Mouse (Mus musculus) T-helper 17 cell (primary cell): ENCODE measurements around the gene Igf2r.

Experiments
- in situ Hi-C, 2 experiments: fragments of 300-600 bp; cut with MboI, MseI; formaldehyde crosslinking; loops; 1 replicate in 1 of 2; 2 replicates in 1 of 2; pipeline ENCODE4 v1.15.1; 2025; ENCODE audit warnings: high pct_unique_total_duplicates in 2 of 2

Gene Igf2r

DNA sequence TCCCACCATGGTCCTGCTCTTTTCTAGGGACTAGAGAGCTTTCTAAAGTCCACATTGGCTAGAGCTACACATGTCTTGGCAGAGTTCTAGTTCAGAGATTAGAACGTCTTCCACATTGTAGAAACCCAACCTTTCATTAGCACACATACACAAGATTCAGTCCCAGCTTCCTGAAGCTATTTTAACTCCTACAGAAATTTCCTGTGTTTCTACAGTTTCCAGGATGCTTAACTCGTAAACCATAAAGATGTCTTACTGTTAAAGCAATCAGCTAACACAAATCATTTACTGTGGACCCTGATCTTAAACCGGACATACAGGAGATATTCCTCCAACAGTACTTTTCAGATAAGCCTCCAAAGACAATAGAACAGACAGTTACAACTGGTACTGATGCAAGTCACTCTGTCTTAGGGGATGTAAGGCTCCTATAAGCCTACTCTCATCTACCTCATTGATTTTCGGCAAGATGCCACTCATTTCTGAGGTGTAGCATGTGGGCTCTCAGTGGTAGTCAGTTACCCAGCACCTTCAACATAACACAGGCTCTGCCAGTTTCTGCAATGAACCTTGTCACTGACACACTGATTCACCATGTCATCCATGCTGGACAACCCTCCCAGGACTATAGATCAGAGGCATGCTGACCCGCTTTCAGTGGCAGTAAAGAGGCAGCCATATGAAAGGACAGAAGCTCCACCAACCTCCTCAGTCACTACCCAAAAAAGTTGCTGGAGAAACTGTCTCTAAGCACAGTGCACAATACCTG is 48.2 kb downstream of the Igf2r start:
- in situ Hi-C loops, result no loop called here

DNA sequence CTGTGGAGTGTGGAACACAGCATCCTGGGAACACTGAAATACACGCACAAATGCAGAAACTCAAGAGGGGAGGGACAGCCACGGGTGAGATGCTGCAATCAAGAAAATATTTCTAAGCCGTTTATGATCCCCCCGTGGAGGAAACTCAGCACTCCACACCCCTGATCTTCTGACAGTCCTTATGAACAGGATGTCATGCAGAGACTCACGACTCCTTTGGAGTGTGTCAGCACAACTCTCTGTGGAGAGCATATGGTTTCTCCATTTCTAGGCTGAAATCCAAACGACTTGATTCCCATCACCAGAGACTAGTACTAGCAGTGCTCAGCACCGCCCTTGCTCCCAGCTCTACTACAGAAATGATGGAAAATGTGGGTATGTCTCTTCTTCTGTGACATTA is 51.2 kb downstream of the Igf2r start:
- in situ Hi-C loops, result no loop called here

DNA sequence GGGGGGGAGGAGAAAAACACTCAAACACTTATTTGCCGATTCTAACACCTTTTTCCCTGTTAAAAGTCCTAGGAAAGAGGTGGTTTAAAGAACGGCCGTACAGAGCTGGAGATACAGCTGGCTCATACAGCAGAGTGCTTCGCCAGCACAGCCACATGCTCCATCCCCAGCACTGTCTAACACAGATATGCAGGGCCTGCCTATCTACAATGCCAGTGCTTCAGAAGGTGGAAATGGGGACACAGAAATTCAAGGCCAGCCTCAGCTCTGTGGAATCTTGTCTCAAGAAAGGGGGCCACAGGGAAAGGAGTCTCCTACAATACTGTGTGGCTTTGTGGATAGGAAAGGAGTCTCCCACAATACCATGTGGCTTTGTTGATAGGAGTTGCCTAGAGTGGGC is 52.0 kb downstream of the Igf2r start:
- in situ Hi-C loops, result no loop called here

DNA sequence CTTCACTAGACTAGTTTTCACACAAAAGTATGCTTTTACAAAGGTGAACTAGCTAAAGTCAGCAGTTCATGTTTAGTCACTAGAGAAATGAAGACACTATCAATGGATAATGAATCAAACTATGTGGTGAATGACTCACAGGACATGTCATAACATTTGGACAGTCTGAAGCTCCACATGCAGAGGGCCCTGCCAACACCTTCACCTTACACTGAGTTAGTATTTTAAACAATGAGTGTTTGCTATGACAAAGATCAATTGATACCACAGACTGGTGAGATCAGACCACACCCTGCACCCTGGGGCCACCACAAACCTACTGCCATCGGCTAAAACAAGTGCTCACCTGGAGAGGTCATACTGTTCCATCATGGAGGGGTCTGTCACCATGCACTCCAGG is 54.4 kb downstream of the Igf2r start:
- in situ Hi-C loops, result no loop called here

DNA sequence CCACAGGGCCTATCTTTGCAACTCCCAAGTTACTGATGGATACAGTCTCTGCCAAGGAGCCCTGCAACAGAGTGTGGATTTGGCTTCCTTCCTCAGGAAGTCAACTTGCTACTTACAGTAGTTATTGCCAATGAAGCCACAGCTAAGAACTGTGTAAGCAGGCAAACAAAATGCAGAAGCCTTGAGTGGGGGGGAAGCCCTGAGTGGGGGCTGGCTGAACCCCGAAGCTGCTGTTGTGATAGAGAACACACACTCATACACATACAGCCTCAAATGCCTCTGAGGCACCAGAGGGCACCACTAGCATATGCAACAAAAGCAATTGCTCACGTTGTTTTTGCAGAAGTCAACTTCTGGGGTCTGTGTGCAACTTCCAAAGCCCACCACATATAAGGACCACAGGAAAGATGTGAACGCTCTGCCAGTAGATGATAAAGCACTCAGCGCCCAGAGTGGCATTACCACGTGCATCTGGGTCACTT is 55.3 kb downstream of the Igf2r start:
- in situ Hi-C loops, result no loop called here

DNA sequence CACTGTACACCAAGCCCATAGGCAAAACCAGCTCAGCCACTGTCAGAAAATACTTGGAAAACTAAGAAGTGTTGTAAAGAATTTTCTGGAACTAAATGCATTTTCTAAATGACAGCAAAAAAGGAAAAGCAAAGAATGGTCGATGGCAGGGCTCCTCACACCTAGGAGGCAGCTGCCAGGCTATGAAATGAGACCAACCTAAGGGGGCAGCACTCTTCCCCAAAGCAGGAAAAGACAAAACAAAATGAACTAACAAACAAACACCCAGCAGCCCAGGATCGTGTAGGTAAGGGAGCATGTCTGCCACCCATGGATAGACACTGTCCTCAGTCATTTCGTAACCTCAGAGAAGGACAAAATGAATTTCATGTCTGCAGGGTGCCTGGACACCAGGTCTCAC is 56.5 kb downstream of the Igf2r start:
- in situ Hi-C loops, result no loop called here

DNA sequence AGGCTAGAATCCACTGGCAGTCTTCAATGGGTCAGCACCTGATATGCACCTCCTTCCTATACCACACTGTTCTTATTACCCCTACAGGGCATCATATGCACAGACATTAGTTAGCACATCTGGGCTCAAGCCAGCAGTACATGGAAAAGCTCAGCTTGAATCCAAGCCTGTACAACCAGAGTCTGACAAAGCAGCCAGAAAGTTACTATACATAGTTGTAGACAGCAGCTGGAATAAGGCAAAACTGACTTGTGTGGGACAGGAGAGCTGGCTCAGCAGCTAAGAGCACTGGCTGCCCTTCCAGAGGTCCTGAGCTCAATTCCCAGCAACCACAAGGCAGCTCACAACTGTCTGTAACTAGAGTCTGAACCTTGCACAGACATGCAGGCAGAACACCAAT is 57.3 kb downstream of the Igf2r start:
- in situ Hi-C loops, result no loop called here

DNA sequence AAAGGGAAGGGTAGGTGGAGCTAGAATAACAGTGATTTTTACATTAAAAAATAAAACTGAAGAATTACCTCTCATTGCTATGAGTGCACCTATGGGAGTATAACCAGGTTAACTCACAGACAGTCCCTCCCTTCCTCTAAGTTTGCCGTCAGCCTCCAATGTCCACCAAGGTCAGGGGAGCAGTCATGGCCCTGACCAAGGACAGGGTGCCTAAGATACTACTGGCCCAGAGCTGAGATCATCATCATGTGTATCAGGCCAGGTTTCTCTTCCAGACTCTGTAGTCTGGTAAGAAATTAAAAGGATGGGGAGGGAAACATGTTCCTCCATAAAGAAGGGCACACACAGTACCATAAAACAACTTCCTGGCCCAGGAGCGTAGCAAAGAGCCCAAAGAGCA is 58.5 kb downstream of the Igf2r start:
- in situ Hi-C loops, result no loop called here

DNA sequence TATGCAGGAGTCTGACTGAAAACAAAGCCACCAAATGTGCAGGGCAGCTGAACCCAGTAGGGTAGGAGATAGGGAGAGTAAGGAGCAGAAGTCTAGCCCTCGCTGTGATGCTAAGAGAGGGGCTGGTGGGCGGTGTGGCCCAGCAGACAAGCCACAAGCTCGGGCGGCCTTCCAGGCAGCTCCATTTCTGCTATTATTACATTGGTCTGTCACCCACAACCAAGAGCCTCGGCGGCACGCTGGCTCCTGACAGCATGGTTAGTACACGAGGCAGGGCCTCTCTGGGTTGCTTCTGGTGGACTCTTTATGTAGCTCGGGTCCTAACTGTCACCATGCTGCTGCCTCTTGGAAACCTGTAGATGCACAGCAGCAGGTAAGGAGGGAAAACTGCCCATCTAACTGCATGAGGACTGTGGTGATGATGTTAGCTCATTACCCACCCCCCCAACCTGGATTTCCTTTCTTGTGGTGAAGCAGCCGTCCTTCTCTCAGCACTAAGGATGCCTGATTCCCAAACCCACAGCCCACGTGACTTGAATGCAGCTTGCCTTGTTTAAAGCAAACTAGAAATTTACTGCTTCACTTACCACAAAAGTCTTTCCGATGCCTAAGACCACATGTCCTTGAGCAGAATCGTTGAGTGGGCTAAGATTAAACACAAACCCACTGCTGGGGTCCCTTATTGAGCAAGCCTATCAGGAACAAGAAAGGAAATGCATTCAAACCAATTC is 59.2 kb downstream of the Igf2r start:
- in situ Hi-C loops, result no loop called here

DNA sequence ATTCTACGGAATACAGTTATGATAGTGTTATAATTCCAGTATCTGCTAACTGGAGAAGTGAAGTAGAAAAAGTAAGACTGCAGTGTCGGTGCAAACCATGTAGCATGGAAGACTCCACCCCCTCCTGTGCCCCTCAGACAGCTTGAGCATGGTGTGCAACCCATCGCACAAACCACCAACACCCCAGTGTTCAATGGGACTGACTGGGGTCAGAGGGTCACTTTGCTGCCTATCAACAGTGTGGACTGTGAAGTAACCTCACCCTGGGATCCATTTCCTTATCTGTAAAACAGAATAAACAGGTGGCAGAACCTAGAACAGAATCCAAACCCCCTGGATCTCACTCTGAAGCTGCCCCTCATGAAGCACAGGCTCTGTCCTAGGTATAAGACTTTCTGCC is 61.1 kb downstream of the Igf2r start:
- in situ Hi-C loops, result no loop called here

DNA sequence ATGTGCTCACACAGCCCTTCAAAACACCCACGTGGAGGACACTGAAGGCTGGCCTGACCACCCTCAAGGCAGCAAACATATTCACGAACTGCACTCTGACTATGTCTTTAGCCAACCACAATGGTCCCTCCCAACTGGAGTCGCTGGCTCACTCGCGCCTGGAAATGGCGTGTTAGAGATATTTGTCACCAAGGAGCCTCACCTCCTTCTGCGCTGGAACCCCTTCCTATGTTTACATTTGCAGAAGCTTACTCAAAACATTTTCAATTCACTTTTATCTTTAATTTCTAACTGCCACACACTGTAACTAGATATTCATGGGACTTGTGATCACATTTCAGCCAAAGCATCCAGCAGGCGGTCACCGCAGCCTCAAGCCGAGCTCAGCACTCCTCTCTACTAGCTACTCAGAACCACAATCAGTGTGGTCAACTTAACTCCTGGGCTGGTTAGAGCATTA is 62.8 kb downstream of the Igf2r start:
- in situ Hi-C loops, result no loop called here

DNA sequence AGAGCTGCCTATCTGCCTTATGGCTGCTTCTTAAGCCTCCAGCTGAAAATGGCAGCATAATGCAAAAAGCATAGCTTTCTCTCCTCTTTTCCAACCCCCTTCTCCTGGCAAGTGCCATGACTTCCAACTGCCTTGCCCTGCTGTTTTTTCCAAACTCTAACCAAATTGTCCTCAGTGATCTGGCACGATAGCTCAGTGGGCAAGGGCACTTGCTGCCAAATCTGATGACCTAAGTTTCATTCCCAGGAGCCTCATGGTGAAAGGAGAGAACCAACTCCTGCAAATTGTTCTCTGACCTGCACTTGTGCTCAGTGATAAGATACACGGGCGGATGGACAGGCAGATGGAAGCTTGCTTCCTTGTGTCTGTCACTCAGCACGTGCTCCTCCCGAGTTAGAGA is 66.6 kb downstream of the Igf2r start:
- in situ Hi-C loops, result no loop called here

DNA sequence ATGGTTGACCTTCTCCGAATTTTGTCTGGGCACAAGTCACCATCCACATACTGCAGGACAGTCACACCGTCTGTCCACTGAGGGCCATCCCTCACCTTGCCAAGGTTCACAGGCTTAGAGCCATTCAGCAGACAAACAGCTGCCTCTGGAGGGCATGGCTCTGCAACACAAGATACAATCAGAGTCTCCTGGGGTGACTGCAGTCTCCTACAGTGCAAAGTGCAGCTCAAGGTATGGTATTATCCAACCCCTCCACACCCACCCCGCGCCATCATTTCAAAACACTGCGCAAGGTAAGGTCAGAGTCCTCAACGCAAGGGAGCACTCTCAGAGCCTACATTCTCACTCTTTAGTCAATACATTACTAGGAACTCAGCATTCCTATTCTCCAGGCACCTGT is 69.1 kb downstream of the Igf2r start:
- in situ Hi-C loops, result no loop called here

DNA sequence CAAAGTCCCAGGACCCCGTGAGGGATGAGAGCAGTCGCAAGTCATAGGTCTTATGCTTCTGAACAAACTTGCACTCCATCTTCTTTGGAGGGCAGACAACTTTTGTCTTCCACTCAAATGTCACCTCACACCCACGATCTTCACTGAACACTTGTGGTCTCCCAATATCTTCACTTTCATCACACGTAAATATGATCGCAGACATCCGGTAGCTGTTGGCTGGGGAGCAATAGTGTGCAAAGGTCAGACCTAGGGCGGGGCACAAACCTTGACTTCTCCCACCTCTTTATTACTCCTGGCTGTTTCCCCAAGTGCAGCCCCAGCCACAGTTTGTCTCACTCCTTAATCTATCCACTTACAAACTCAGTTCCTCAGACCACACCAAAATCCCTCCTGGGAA is 77.6 kb downstream of the Igf2r start:
- in situ Hi-C loops, result loop anchor here in 1 of 2 experiments (5.0 kb wide), 1 partner anchor 115 kb away; no protein-coding TSS in a partner anchor

DNA sequence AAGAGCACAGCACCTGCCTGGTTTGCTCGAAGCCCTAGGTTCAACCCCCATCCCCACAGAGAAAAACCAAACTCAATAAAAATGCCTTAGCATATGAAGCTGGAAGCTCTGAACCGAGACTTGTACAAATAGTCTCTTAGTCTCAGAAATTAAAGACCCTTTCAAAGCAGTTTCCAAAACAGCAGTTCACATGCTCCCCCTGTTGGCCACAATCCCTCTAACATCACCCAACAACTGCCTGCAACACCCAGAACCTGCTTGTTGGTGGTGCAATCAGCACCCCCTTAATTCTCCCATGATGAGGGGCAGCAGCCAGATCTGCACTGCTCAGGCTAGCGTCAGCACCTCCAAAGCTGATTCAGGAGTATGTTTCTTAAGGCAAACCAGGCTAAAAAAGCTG is 79.9 kb downstream of the Igf2r start:
- in situ Hi-C loops, result no loop called here

DNA sequence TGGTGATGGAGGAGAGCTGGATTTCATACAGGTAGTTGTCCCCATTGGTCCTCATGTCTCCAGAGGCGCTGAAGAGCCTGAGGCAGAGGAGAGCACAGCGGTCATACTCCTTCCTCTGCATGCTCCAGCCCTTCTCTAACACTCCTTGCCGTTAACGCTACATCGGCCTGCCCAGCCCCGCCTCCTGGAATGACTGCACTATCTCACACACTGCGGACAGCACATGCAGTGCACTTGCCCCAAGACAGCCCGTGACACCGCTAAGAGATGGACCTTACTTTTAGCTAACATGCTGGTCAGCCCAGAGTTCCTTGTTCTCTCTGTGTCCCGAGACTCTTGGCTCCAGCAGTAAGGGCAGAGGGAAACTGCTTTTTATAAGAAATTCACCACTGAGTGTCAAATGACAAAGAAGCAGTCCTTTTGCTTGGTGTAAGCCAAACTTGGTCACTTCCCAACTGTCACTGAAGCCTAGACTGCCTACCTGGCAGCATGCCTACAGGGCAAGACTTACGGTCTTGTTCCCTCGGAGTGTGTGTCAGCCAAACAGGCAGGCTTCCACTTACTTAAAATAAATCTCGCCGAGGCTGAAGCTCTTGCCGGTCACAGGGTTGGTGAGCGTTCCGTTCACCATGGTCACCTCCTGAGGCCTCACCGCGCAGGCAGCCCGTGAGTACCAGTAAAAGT is 80.9 kb downstream of the Igf2r start:
- in situ Hi-C loops, result no loop called here

DNA sequence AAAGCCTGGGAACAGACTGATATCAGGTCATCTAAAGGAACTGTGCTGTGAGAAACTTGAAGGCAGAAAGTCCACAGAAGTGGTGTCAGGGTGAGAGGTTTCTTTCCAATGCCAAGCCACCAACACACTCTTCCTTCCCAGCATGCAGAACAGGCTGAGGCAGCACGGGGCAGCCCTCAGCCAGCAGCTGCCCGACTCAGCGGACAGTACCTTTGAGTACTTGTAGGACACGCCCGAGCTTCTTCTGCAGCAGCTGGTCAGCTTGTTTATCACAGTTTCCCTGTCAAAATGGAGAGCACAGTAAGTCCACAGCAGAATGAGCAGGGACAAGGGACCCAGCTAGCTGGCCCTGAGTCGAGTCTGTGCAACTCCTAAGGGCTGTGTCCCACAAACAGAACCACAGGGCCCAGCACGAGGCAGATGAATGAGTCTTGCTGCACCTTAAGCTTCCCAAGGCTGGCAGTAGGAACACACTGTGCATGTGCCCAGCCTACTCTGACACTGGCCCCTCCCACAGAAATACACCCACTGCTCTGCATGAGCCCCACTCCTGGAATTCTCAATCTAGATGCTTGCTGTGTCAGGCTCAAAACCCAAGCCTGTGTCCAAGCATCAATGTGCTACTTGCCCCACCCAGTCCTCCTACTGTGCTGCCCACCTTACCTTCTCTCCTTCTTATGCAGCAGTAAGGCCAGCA is 84.4 kb downstream of the Igf2r start:
- in situ Hi-C loops, result no loop called here

DNA sequence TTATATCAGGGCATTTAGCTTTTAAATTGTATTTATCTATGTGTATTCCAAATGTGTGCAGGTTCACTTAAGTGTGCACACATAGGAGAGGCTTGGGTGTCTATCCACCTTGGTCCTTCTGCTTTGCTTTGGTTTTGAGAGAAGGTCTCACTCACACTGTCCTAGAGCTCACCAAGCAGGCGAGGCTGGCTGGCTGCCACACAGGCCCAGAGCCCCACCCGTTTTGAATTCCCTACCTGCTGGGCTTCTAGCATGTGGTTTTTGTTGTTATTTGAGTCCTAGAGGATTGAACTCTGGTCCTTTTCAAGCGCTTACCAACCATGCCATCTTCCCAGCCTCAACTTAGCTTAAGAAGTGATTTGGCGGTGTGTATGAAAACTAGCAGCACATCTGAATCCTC is 85.1 kb downstream of the Igf2r start:
- in situ Hi-C loops, result no loop called here

DNA sequence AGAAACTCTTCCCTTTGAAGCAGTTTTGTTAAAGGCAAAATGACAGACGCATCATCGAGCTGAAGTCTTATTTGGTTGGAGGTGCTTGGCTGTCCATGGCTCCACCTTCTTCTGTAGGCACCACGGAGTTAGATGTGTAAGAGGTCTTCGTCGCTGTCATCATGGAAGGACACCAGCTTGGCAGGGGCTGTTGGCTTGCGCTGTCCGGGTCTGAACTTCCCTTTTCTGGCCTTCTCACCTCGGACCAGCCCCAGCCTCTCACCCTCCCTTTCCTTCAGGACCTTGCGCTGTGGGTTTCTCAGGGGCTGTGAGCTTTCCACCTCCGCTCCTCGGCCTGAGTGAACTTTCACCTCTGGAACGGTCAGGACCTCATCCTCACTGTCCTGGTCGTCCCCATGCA is 85.9 kb downstream of the Igf2r start:
- in situ Hi-C loops, result no loop called here

DNA sequence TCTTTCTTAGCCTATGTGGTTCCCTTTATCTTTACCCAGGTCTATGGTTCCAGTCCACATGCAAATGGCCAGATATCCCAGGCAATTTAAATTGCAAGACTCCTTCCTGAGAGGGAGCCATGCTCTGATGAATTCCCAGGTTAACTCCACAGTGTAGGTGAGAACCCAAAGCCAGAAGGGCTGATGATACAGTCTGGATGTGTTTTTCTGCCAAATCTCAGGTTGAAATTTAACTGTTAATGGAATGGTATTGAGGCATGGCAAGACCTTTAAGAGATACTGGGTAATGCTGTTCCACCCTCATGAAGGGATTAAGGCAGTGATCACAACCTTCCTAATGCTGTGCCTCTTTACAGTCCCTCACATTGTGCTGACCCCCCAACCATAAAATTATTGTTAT is 91.2 kb downstream of the Igf2r start:
- in situ Hi-C loops, result no loop called here

DNA sequence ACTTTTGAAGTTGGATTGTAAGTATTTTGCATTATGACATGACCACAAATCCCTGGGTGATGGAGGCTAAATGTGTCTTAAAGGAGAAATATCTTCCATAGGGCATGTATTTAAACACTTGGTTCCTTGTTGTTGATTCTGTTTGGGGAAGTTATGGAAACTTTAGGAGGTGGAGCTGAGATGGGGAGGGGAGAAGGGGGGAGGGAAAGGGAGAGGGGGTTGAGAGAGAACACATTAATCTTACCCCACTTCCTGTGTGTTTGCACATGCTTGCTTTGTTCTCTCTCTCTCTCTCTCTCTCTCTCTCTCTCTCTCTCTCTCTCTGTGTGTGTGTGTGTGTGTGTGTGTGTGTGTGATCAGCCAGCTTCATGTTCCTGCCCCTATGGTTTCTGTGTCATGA is 92.3 kb downstream of the Igf2r start:
- in situ Hi-C loops, result no loop called here

DNA sequence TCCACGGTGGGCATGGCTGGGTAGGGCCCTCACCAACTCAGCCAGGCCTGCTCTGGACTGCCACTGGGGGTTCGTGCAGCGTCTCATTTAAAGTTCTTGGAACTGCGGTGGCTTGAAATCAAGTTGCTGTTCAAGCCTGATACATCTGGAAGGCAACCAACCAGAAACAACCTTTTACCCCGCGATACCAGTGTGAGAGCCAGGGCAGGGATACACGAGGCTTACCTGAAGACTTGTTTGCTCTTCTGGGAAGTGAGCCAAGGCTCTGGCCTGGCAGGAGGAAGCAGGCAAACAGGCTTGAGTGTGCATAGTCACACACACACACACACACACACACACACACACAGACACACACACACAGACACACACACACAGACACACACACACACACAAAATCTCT is 93.8 kb downstream of the Igf2r start, which contains the start of gene Slc22a1:
Gene Slc22a1, minus strand, starts transcription at position 184 of the 400 bp plus-strand sequence.
- in situ Hi-C loops, result no loop called here
